Mouse (Mus musculus): ENCODE results near the gene Ptch2. TPM values are rescaled to one million over a fixed set of nuclear protein-coding genes. Genes with fewer than 3 reads are reported as not detected.
A peak's percentile ranks its signal among the peaks of the same experiment; 100 is the strongest.

Gene Ptch2
- polyA plus RNA-seq, 1 experiment from 2014 or later: 1.3 TPM

DNA sequence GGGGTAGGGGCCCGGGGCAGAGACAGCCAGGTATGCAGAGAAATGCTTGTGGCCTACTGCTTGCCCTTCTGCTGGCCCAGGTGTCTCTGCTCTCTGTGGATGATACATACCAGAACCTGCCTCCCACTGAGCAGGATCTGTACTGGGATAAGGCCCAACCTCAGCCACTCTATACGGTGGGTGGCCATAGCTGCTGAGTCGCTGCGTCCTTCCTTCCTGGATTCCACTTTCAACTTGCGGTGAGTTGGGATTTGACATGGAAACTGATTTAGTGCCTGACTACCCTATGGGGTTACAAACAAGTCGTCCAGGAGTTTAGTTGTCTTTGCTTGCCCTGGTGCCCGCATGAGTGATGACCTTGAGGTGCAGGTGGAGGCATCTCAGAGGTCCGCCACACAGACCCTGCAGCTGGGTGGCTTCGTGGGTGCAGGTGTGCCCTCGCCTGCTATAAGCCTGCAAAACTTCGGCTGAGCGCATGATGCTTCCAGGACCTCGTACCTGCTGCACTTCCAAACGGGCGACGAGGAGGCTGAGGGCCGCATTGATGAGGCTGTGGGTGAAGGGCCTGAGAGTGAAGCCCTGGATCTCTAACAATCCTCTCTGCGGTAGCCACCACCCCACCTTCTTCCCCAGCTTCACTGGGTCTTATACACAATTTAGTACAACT lies 52.3 kb downstream of the Ptch2 start:
- H3K9me3 ChIP-seq (ENCODE audit: control insufficient read depth, low read length): no peaks in the 10 kb centered on the region
- peaks cover 20% of the 10 kb centered on the region for H3K36me3 ChIP-seq (ENCODE audit: control insufficient read depth, insufficient read depth, low read length)
- H3K4me3 ChIP-seq (ENCODE audit: low read depth, low read length): no peak overlapping the region
- ATAC-seq (ENCODE audit: low FRiP score, low TSS enrichment) (no peak), DNase-seq (ENCODE audit: low spot score) (no peak)
- H3K4me2 ChIP-seq (replicated peaks; ENCODE audit: low read depth): no peak overlapping the region
- H3K4me1 ChIP-seq (replicated peaks; ENCODE audit: control insufficient read depth, insufficient read depth): no peaks in the 10 kb centered on the region; the same call in 1 of the 2 replicates
- H3K9ac ChIP-seq (ENCODE audit: low read length): no peak overlapping the region
- no peaks in the 10 kb centered on the region for H3K27me3 ChIP-seq (ENCODE audit: control insufficient read depth, insufficient read depth, low read length)
- 68% methylated on average over 18 of the region's 18 CpGs for WGBS
- TF ChIP-seq CTCF (IDR thresholded peaks at IDR 0.05; ENCODE audit: low read depth): no peak
- TF ChIP-seq EP300 (optimal IDR thresholded peaks at IDR 0.05): no peak
- no peak overlapping the region for H3K27ac ChIP-seq (replicated peaks)

DNA sequence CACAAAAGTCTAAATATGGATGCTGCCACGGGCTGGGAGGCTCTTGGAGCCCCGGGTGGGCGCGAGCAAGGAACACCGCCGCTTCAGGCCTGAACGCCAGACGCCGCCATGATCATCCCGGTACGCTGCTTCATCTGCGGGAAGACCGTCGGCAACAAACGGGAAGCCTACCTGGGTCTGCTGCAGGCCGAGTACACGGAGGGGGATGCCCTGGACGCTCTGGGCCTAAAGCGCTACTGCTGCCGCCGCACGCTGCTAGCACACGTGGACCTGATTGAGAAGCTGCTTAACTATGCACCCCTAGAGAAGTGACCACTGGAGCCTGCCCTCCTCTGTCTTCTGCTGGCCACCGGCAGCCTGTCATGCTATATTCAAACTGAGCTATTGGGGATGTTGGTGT lies 52.9 kb downstream of the Ptch2 start:
- Histone ChIP-seq H3K27ac (replicated peaks) (no peak overlapping the region), H3K9ac (ENCODE audit: low read length) (no peak overlapping the region), H3K9me3 (ENCODE audit: control insufficient read depth, low read length) (no peaks in the 10 kb centered on the region), H3K4me3 (ENCODE audit: low read depth, low read length) (no peak overlapping the region), H3K27me3 (ENCODE audit: control insufficient read depth, insufficient read depth, low read length) (no peaks in the 10 kb centered on the region), H3K36me3 (ENCODE audit: control insufficient read depth, insufficient read depth, low read length) (peaks cover 23% of the 10 kb centered on the region), H3K4me2 (replicated peaks; ENCODE audit: low read depth) (no peak overlapping the region), H3K4me1 (replicated peaks; ENCODE audit: control insufficient read depth, insufficient read depth) (no peaks in the 10 kb centered on the region; the same call in 1 of the 2 replicates)
- DNase-seq (ENCODE audit: low spot score) (no peak), ATAC-seq (ENCODE audit: low FRiP score, low TSS enrichment) (no peak)
- TF ChIP-seq EP300 (optimal IDR thresholded peaks at IDR 0.05) (no peak), CTCF (IDR thresholded peaks at IDR 0.05; ENCODE audit: low read depth) (no peak)
- WGBS: 63% methylated on average over 24 of the region's 24 CpGs

DNA sequence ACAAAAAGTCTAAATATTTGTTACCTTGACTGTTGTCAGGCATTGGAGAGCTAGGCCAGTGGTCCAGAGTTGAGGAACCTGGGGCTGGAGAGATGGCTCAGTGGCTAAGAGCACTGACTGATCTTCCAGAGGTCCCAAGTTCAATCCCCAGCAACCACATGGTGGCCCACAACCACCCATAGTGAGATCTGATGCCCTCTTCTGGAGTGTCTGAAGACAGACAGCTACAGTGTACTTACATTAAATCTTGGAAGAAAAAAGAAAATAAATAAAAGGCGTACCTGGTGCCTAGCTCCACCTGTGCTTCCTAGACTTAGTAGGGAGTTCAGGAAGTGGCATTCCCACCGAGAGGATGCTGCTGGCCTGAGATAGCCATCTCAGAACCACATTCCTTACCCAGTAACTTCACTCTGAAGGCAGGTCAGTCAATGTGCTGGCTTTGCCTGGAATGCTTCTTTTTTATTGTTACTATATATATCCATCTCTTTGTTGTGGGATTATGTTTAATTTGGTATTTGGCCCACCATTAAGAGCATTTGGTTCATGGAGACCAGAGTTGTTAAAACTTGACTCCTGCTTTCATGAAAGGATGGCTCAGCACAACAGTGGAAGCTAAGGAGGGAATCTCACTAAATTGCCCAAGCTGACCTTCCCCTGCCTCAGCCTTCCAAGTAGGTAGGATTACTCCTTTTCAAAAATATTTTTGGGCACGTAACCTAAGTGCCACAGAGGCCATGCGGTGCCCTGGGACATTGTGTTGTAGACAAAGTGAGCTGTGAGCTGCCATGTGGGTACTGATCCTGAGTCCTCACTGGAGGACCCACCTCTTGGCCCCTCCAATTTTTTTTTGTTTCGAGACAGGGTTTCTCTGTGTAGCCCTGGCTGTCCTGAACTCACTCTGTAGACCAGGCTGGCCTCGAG lies 53.7 kb downstream of the Ptch2 start:
- Histone ChIP-seq H3K27ac (replicated peaks) (no peak overlapping the region), H3K27me3 (ENCODE audit: control insufficient read depth, insufficient read depth, low read length) (no peaks in the 10 kb centered on the region), H3K4me2 (replicated peaks; ENCODE audit: low read depth) (no peak overlapping the region), H3K36me3 (ENCODE audit: control insufficient read depth, insufficient read depth, low read length) (peaks cover 23% of the 10 kb centered on the region), H3K4me3 (ENCODE audit: low read depth, low read length) (no peak overlapping the region), H3K9me3 (ENCODE audit: control insufficient read depth, low read length) (no peaks in the 10 kb centered on the region), H3K4me1 (replicated peaks; ENCODE audit: control insufficient read depth, insufficient read depth) (peaks cover under 1% of the 10 kb centered on the region; the same call in 1 of the 2 replicates), H3K9ac (ENCODE audit: low read length) (no peak overlapping the region)
- DNase-seq (ENCODE audit: low spot score): no peak
- WGBS: 72% methylated on average over 6 of the region's 6 CpGs
- ATAC-seq (ENCODE audit: low FRiP score, low TSS enrichment): no peak
- TF ChIP-seq EP300 (optimal IDR thresholded peaks at IDR 0.05) (no peak), CTCF (IDR thresholded peaks at IDR 0.05; ENCODE audit: low read depth) (peak; percentile 19; the same call in 1 of the 2 replicates)

DNA sequence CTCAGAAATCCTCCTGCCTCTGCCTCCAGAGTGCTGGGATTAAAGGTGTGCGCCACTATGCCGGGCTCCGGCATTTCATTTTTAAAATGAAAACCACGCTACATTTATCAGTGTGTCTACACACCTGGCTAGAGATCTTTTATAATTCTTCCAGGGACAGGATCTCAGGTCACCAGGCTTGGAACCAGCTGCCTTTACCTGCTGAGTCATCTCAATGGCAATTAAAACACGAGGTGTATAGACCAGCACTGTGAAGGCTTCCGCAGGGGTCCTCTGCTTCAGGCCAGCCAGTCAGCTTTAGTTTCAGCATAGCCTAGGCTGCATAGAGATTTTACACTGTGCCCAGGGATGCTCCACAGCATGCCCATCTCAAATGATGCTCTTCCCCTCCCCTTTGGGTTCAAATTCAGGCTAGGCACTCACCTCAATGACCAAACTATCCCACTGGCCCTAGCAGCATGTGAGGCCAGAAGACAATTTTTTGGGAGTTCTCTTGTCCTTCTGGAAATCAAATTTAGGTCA lies 54.4 kb downstream of the Ptch2 start:
- no peak overlapping the region for H3K27ac ChIP-seq (replicated peaks)
- no peak overlapping the region for H3K4me3 ChIP-seq (ENCODE audit: low read depth, low read length)
- WGBS: 86% methylated on average over 6 of the region's 6 CpGs

DNA sequence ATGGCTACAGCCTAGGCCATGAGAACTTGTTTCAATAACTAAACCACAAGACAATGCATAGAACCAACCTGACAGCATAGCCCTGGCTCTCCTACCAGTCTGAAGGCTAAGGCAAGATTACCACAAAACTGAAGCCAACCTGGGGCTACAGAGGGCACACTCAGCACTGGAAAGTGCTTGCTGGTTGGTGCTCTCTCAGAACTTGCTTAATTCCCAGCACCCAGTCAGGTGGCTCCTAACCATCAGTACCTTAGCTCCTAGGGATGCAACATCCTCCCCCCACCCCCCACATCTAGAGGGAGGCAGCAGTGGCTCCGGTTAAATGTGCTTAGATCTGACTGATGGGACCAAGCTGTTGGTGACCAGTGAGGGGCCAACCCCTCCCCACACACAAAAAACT lies 55.5 kb downstream of the Ptch2 start:
- no peaks in the 10 kb centered on the region for H3K9me3 ChIP-seq (ENCODE audit: control insufficient read depth, low read length)
- H3K36me3 ChIP-seq (ENCODE audit: control insufficient read depth, insufficient read depth, low read length): peaks cover 23% of the 10 kb centered on the region
- H3K4me2 ChIP-seq (replicated peaks; ENCODE audit: low read depth): no peak overlapping the region
- H3K9ac ChIP-seq (ENCODE audit: low read length): no peak overlapping the region
- H3K4me1 ChIP-seq (replicated peaks; ENCODE audit: control insufficient read depth, insufficient read depth): peaks cover 2% of the 10 kb centered on the region; the same call in 1 of the 2 replicates
- TF ChIP-seq CTCF (IDR thresholded peaks at IDR 0.05; ENCODE audit: low read depth) (no peak), EP300 (optimal IDR thresholded peaks at IDR 0.05) (no peak)
- no peak overlapping the region for H3K27ac ChIP-seq (replicated peaks)
- ATAC-seq (ENCODE audit: low FRiP score, low TSS enrichment) (no peak), DNase-seq (ENCODE audit: low spot score) (no peak)
- no peak overlapping the region for H3K4me3 ChIP-seq (ENCODE audit: low read depth, low read length)
- 71% methylated on average over 1 of the region's 1 CpGs for WGBS
- no peaks in the 10 kb centered on the region for H3K27me3 ChIP-seq (ENCODE audit: control insufficient read depth, insufficient read depth, low read length)

More for the DNA sequence above, 54.4 kb downstream of the Ptch2 start:
- no peaks in the 10 kb centered on the region for H3K9me3 ChIP-seq (ENCODE audit: control insufficient read depth, low read length)
- H3K9ac ChIP-seq (ENCODE audit: low read length): no peak overlapping the region
- no peak for ATAC-seq (ENCODE audit: low FRiP score, low TSS enrichment)
- DNase-seq (ENCODE audit: low spot score): no peak
- H3K36me3 ChIP-seq (ENCODE audit: control insufficient read depth, insufficient read depth, low read length): peaks cover 23% of the 10 kb centered on the region
- H3K4me2 ChIP-seq (replicated peaks; ENCODE audit: low read depth): no peak overlapping the region
- peaks cover 2% of the 10 kb centered on the region; the same call in 1 of the 2 replicates for H3K4me1 ChIP-seq (replicated peaks; ENCODE audit: control insufficient read depth, insufficient read depth)
- no peak for TF ChIP-seq CTCF (IDR thresholded peaks at IDR 0.05; ENCODE audit: low read depth)
- H3K27me3 ChIP-seq (ENCODE audit: control insufficient read depth, insufficient read depth, low read length): no peaks in the 10 kb centered on the region

Measured in stomach, postnatal 0 days (tissue).